Mouse (Mus musculus) heart, embryonic 11.5 days (tissue): ENCODE measurements at regions not wholly inside any gene's neighbourhood (a gene's known extent, or its start where the extent isn't known, plus 50 kb on each side); places are given as distances from the start of the nearest gene placed in this dataset.
"Not testable (repeated sequence)": the region's sequence is repeated elsewhere in the genome, so short reads cannot be mapped to it uniquely, and the experiment has no call there.

ENCODE experiments used
- ATAC-seq: fragments of 200-750 bp; cut with Nextera tagmentation; replicated peaks from 2 replicates; pipeline ENCODE4 v1.8.0; 2017; ENCODE audit warnings: moderate library complexity; ENCODE audit not compliant: insufficient number of reproducible peaks, low FRiP score, low TSS enrichment
- H3K27ac ChIP-seq: fragments of 300-500 bp; sonication (generic); 2 replicates; pipeline ENCODE4 v1.5.1; 2014; ENCODE audit warnings: mild to moderate bottlenecking, low read depth, low read length
- H3K27me3 ChIP-seq: fragments of 300-500 bp; sonication (generic); 2 replicates; pipeline ENCODE4 v1.6.1; 2014; ENCODE audit warnings: mild to moderate bottlenecking, low read length, mixed read lengths; ENCODE audit not compliant: control insufficient read depth, insufficient read depth
- H3K36me3 ChIP-seq: fragments of 300-500 bp; sonication (generic); 2 replicates; pipeline ENCODE4 v1.6.1; 2014; ENCODE audit warnings: mild to moderate bottlenecking, low read length, moderate library complexity, mixed read lengths; ENCODE audit not compliant: control insufficient read depth, insufficient read depth
- H3K4me1 ChIP-seq: fragments of 300-500 bp; sonication (generic); 2 replicates; pipeline ENCODE4 v1.6.1; 2014; ENCODE audit warnings: low read length; ENCODE audit not compliant: control insufficient read depth, insufficient read depth
- H3K4me2 ChIP-seq: fragments of 300-500 bp; sonication (generic); 2 replicates; pipeline ENCODE4 v1.6.1; 2014; ENCODE audit warnings: mild to moderate bottlenecking, moderate library complexity
- H3K4me3 ChIP-seq: fragments of 300-500 bp; sonication (generic); 2 replicates; pipeline ENCODE4 v1.5.1; 2014; ENCODE audit warnings: low read depth, low read length
- H3K9ac ChIP-seq: fragments of 300-500 bp; sonication (generic); 2 replicates; pipeline ENCODE4 v1.6.1; 2014; ENCODE audit warnings: mild to moderate bottlenecking, low read depth, low read length, moderate library complexity
- H3K9me3 ChIP-seq: fragments of 300-500 bp; sonication (generic); replicated peaks from 2 replicates; pipeline ENCODE4 v1.6.1; 2016; ENCODE audit warnings: low read length; ENCODE audit not compliant: control insufficient read depth
- WGBS: fragments of 180-500 bp; shearing (Covaris S2); extraction: QIAGEN DNeasy Blood & Tissue Kit; methylation state at CpG from one replicate; pipeline ENCODE4 v1.1.7; 2014; ENCODE audit not compliant: insufficient replicate concordance; 5-methylcytosine and 5-hydroxymethylcytosine counted together

DNA sequence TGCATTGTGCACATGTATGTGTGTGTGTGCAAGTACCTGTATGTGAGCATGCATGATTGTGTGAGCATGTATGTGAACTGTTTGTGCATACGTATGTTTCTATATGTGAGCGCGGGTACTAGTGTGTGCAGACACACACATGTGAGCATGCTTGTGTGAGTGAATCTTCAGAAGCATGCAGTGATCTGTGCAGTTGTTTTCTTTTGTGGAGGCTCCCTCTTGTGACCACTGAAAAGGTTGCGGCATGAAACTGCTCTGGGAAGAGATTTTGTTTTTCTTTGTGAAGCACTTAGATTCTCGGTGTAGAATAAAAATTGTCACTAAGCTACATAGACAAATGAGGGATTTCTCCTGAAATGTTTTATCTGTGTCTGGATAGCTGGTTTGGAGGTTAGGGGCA is 189.2 kb upstream of the Rapgef5 start:
- WGBS, result 59% methylated on average over 5 of the region's 5 CpGs
- not testable (repeated sequence) for ATAC-seq, H3K9ac ChIP-seq, H3K4me1 ChIP-seq, H3K4me3 ChIP-seq, H3K9me3 ChIP-seq, H3K27ac ChIP-seq, H3K27me3 ChIP-seq, H3K36me3 ChIP-seq, H3K4me2 ChIP-seq

DNA sequence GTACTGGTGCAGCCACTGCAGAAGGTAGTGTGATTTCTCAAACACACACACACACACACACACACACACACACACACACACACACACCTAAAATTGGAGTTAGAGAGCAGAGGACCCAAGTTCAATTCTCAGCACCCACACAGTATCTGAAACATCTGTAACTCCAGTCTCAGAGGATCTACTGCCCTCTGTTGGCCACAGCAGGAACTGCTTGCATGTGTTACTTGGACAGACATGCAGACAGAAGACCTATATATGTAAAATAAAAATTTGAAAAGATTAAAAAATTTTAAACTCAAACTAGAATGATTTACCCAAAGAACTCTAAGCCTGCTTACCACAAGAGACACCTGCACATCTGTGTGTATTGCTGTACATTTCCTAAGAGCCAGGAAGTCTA is 185.9 kb upstream of the Rapgef5 start:
- H3K4me2 ChIP-seq, result no peak overlapping the region
- H3K9ac ChIP-seq, result no peak overlapping the region
- no peaks in the 10 kb centered on the region for H3K4me1 ChIP-seq
- H3K27ac ChIP-seq, result no peak overlapping the region
- H3K36me3 ChIP-seq, result no peaks in the 10 kb centered on the region
- no peaks in the 10 kb centered on the region for H3K27me3 ChIP-seq
- no peak for ATAC-seq
- no peak overlapping the region for H3K4me3 ChIP-seq
- no peaks in the 10 kb centered on the region for H3K9me3 ChIP-seq

DNA sequence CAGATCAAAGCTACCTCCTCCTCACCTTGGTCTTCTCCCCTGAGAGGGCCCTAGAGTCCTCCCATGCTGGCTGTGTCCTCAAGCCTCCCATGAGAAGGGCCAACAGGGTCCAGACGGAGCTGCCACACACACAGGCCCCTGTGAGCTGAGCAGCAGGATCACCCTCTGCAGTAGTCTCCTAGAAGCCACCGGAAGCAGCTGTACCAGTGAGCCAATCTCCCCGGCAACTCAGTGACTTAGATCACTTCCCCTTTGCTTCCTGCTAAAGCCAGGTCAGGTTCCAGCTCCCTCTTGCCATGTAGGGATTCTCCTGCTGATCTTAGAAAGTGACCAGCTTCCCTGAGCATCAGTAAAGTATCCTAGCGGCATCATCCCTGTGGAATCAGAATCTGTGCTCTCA is 179.4 kb upstream of the Rapgef5 start:
- Histone ChIP-seq H3K4me2 (no peak overlapping the region), H3K9me3 (no peaks in the 10 kb centered on the region), H3K27ac (no peak overlapping the region), H3K9ac (no peak overlapping the region), H3K4me1 (no peaks in the 10 kb centered on the region), H3K27me3 (no peaks in the 10 kb centered on the region), H3K36me3 (no peaks in the 10 kb centered on the region), H3K4me3 (no peak overlapping the region)
- ATAC-seq, result no peak
- WGBS, result 55% methylated on average over 4 of the region's 4 CpGs

DNA sequence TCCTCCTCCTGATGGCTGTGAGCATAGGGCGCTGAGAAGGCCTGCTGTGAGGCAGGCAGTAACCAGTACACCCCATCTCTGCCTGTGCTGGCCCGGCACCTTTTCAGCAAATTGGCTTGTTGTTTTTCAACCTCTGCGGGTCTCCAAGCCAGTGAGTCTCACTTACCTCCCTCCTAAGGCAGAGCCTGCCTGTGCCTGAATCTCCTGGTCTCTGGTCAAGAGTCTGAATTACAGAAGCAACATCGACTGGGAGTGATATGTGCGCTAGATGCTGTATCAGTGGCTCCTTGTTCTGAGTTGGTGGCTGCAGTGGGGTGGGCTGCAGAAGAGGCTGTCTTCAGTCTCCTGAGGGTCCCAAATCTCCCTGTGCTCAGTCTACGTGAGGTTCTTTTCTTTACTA is 174.0 kb upstream of the Rapgef5 start:
- Histone ChIP-seq H3K9ac (no peak overlapping the region), H3K27me3 (peaks cover 4% of the 10 kb centered on the region; the same call in 1 of the 2 replicates)
- no peak for ATAC-seq

DNA sequence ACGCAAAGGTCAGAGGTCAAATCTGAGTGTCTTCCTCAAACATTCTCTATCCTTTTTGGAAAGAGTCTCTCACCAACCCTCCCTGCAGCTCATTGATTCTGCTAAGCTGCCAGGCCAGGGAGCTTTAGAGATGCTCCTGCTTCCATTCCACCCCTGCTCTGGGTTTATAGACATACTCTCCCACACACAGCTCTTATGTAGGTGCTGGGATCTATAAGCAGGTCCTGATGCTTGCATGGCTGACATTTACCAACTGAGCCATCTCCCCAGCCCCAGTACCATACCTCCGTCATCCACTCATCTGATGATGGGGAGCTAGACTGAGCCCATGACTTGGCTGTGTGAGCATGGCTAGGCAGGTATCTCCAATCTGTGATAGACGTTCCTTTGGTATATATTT is 173.2 kb upstream of the Rapgef5 start:
- H3K4me2 ChIP-seq, result no peak overlapping the region
- no peak overlapping the region for H3K9ac ChIP-seq
- H3K27me3 ChIP-seq, result peaks cover 4% of the 10 kb centered on the region; the same call in 1 of the 2 replicates
- WGBS, result 80% methylated on average over 3 of the region's 3 CpGs
- H3K4me1 ChIP-seq, result peaks cover 11% of the 10 kb centered on the region; the same call in 1 of the 2 replicates
- H3K27ac ChIP-seq, result no peak overlapping the region
- H3K36me3 ChIP-seq, result no peaks in the 10 kb centered on the region
- no peak overlapping the region for H3K4me3 ChIP-seq
- no peak for ATAC-seq
- no peaks in the 10 kb centered on the region for H3K9me3 ChIP-seq

More for the DNA sequence above, 174.0 kb upstream of the Rapgef5 start:
- H3K4me3 ChIP-seq, result no peak overlapping the region
- H3K4me1 ChIP-seq, result peaks cover 11% of the 10 kb centered on the region; the same call in 1 of the 2 replicates
- H3K9me3 ChIP-seq, result no peaks in the 10 kb centered on the region
- 36% methylated on average over 6 of the region's 6 CpGs for WGBS
- H3K4me2 ChIP-seq, result no peak overlapping the region
- no peaks in the 10 kb centered on the region for H3K36me3 ChIP-seq
- no peak overlapping the region for H3K27ac ChIP-seq

DNA sequence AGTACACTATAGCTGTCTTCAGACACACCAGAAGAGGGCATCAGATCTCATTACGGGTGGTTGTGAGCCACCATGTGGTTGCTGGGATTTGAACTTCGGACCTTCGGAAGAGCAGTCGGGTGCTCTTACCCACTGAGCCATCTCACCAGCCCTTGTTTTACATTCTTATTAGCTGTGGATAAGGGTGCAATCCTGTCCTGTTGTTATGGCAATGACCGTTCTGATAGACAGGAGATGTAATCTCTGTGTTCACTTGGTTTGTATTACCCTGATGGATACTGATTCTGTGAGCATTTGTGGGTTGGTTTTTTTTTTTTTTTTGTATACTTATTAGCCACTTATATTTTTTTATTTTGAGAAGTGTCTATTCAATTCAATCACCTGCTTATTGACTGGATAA is 172.7 kb upstream of the Rapgef5 start:
- not testable (repeated sequence) for H3K9ac ChIP-seq, H3K4me2 ChIP-seq, H3K36me3 ChIP-seq, H3K4me3 ChIP-seq, H3K9me3 ChIP-seq, ATAC-seq, H3K27ac ChIP-seq, H3K27me3 ChIP-seq
- peaks cover 11% of the 10 kb centered on the region; the same call in 1 of the 2 replicates for H3K4me1 ChIP-seq
- WGBS, result 77% methylated on average over 4 of the region's 5 CpGs

DNA sequence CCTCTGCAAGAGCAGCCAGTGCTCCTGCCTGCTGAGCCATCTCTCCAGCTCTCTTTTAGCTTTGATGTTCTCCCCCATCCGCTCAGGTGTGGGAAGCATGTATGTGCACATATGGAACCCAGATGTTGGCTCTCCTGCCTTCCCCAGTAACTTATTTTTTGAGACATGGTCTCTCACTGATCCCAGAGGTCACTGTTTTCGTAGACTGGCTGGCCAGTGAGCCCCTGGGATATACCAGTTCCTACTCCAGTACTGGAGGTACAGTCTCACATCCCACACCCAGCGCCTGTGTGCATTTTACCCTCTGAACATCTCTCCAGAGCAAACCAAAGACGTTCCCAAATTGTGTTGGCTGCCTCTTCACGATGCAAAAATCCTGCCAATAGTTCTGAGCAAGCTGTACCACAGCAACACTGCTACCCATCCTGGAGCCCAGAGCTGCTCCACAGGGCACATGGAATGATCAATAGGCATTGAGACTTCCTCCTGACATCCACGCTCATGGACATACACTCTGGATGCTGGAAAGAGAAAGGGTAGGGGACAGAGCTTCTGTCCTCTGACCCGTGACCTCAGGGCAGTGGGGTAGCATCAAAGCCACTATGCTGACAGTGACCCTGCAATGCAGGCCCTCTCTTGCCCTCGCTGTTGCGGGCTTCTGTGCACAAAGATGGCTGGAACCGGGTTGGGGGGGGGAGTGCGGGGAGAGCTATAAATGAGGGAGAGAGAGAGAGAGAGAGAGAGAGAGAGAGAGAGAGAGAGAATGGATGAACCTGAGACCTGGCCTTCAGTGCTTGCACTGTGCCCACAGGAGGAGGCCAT is 171.8 kb upstream of the Rapgef5 start:
- H3K27ac ChIP-seq, result no peak overlapping the region
- no peaks in the 10 kb centered on the region for H3K9me3 ChIP-seq
- WGBS, result 69% methylated on average over 11 of the region's 11 CpGs
- peaks cover 11% of the 10 kb centered on the region; the same call in 1 of the 2 replicates for H3K4me1 ChIP-seq
- H3K9ac ChIP-seq, result no peak overlapping the region
- H3K4me2 ChIP-seq, result no peak overlapping the region
- H3K4me3 ChIP-seq, result no peak overlapping the region
- H3K27me3 ChIP-seq, result peaks cover 4% of the 10 kb centered on the region; the same call in 1 of the 2 replicates
- no peak for ATAC-seq
- H3K36me3 ChIP-seq, result no peaks in the 10 kb centered on the region

DNA sequence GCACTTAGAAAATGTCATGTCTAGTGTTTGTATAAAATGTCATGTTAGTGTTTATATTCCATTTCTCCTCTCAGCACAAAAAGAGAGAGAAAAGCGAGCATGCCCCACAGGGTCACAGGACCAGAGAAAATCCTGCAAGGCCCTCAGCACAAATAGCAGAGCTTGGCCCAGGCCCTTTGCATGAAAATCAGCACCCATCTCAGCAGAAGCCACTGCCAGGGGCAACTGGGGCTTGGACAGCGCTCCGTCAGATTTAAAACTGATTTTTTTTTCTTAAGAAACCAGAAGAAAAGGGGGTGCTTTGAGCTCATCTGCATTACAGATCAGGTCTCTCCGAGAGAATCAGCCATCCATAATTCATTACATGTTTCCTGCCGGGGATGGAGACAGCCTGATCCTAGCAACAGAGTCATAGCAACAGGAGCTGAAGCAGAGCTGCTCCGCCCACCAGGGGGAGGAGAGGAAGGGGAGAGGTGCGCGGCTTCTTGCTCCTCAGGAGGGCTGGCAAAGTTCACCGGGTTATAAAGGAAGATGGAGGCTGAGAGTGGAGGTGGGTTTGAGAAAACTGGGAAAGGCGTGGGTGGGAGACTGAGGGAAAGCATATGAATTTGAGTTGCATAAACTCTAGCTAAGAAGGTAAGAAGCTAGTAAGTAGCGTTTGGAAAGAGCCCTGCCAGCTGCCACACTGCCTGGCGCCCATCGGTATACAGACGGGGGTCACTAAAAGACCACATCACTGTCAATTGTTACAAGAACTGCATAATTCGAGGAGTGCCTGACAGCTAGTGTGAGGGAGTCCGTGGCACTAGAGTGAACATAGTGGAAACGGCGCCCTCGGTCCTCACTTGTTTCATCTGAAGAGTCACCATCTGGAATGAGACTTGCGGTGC is 170.9 kb upstream of the Rapgef5 start:
- WGBS, result 33% methylated on average over 20 of the region's 20 CpGs
- ATAC-seq, result no peak; the same call in 1 of the 2 replicates
- H3K4me2 ChIP-seq, result peak overlapping the region; percentile 39

More for the DNA sequence above, 170.9 kb upstream of the Rapgef5 start:
- H3K27ac ChIP-seq, result no peak overlapping the region
- H3K4me3 ChIP-seq, result no peak overlapping the region
- no peaks in the 10 kb centered on the region for H3K36me3 ChIP-seq
- no peaks in the 10 kb centered on the region for H3K9me3 ChIP-seq
- peaks cover 4% of the 10 kb centered on the region; the same call in 1 of the 2 replicates for H3K27me3 ChIP-seq
- H3K9ac ChIP-seq, result no peak overlapping the region
- peaks cover 11% of the 10 kb centered on the region; the same call in 1 of the 2 replicates for H3K4me1 ChIP-seq
